Mouse (Mus musculus) lung, adult 2 months (tissue): Measurements from ENCODE around the gene Cfap70. TPM values are rescaled to one million over a fixed set of nuclear protein-coding genes. Genes with fewer than 3 reads are reported as not detected.
A peak's percentile ranks its signal among the peaks of the same experiment; 100 is the strongest.

Experiments
- DNase-seq: peaks from one replicate; pipeline ENCODE4 v3.0.0; 2022
- H3K4me1 ChIP-seq: fragments of 200-500 bp; 2 replicates; pipeline ENCODE4 v1.6.1; 2011; ENCODE audit warnings: low read length; ENCODE audit not compliant: control insufficient read depth, insufficient read depth
- H3K4me3 ChIP-seq: fragments of 200-500 bp; replicated peaks from 2 replicates; pipeline ENCODE3; 2011; ENCODE audit warnings: low read depth, mild to moderate bottlenecking, control low read depth, low read length; ENCODE audit errors: extremely low read depth
- CTCF ChIP-seq: fragments of 200-500 bp; IDR thresholded peaks from 2 replicates; pipeline ENCODE4 v1.5.1; 2011; ENCODE audit warnings: mild to moderate bottlenecking, low read length, control low read depth; ENCODE audit not compliant: insufficient read depth
- POLR2A ChIP-seq: fragments of 200-500 bp; IDR thresholded peaks from 2 replicates; pipeline ENCODE4 v1.6.1; 2011; ENCODE audit warnings: low read depth, mild to moderate bottlenecking, control low read depth, low read length, borderline replicate concordance; ENCODE audit errors: extremely low read depth
- WGBS: fragments of 180-500 bp; shearing (Covaris S2); methylation state at CpG from one replicate; pipeline ENCODE4 v1.1.7; 2018; 5-methylcytosine and 5-hydroxymethylcytosine counted together
- polyA plus RNA-seq: library from polyadenylated mRNA; depleted of rRNA; stranded (reverse); fragments of >200 nt; gene quantifications from 2 replicates; pipeline ENCODE4 v1.2.3, GENCODE M21; 2012

Cfap70 gene
- polyA plus RNA-seq, 1 experiment: 1.7 TPM

- Histone ChIP-seq H3K4me3 (peak overlapping the region; percentile 48), H3K4me1 (peaks cover 5% of the 10 kb centered on the region)
- DNase-seq: no peak
- WGBS: 12% methylated on average over 3 of the region's 3 CpGs
- no peak for TF ChIP-seq POLR2A
- no peak for TF ChIP-seq CTCF
Measured at GRCm38 (mm10) chr14:20478385-20478784, 26.4 kb upstream of the Cfap70 start.

DNA sequence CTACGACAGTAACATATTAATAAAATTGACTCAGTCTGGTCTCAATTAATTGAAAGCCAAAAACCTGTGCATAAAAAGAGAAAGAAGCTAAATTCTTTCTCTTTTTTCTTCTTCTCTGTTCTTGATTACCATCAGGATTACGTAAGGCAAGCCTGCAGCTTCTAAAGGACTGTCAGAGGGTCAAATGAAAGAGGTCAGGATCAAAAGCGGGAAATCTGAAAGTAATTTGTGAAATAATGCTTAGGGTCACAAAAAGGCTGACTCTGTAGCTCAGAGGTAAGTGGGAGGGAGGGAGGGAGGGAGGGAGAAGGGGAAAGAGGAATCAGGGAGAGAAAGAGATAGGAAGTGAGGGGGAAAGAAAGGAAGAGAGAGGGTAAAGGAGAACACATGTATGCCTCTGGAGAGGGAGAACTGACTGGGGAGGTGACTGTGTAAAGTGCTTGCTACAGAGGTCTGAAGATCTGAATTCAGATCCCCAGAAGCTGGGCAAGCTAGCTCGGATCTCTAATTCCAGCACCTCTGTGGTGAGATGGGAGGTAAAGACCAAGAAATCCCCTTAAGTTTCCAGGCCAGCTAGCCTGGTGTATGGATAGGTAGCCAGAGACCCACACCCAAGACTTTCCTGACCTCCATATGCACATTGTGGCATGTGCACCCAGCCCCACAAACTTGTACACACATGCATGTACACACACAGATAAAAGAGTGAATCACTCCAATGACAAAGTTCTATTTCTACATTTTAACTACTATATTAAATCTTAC lies 25.4 kb upstream of the Cfap70 start:
- peaks cover 5% of the 10 kb centered on the region for H3K4me1 ChIP-seq
- no peak overlapping the region for H3K4me3 ChIP-seq
- no peak for TF ChIP-seq POLR2A
- TF ChIP-seq CTCF: no peak
- WGBS: 68% methylated on average over 4 of the region's 4 CpGs
- DNase-seq: no peak

- no peaks in the 10 kb centered on the region for H3K4me1 ChIP-seq
- H3K4me3 ChIP-seq: no peak overlapping the region
- TF ChIP-seq POLR2A (no peak), CTCF (no peak)
- WGBS: 76% methylated on average over 14 of the region's 14 CpGs
- DNase-seq: no peak
Measured at GRCm38 (mm10) chr14:20460216-20460615, 8.2 kb upstream of the Cfap70 start.

DNA sequence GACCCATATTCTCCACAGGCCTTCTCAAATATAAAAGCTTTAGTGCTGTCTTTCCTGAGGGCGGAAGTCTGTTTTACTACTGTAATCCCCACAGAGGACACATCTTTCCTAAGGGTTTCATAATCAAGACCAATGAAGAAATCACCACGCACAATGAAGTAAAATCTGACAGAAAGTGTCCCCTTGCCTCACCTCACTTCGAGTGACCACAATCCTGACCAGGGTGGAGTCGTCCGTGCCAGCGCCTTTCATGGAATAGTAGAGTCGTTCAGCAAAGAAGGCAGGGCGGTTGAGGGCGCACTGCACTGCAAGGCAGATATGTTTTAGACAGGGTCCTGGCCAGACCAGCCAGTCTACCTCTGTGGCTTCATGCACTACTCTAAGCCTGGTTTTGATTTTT lies 6.4 kb upstream of the Cfap70 start:
- DNase-seq: no peak
- Histone ChIP-seq H3K4me1 (no peaks in the 10 kb centered on the region), H3K4me3 (no peak overlapping the region)
- TF ChIP-seq CTCF (no peak), POLR2A (no peak)
- 90% methylated on average over 9 of the region's 9 CpGs for WGBS

DNA sequence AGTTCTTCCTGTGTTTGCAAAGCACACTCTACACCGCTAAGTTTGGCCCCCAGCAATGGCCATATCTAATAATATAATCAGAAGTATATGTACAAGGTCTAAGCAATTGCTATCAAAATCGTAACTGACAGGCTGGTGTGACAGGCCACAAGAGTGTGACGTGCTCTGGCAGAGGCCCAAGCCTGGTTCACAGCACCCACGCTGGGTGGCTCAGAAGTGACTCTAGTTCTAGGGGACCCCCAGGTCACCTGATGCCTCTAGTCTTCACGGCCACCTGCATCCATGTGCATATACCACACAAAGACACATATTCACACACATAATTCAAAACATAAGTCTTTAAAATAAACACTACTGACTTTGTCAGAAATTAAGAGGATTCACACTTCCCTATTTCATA lies 903 bp upstream of the Cfap70 start:
- H3K4me3 ChIP-seq: no peak overlapping the region
- no peak for DNase-seq
- H3K4me1 ChIP-seq: no peaks in the 10 kb centered on the region
- WGBS: 90% methylated on average over 5 of the region's 5 CpGs
- TF ChIP-seq POLR2A (no peak), CTCF (no peak)

GRCm38 (mm10) chr14:20451302-20451701 lies 724 bp downstream of the Cfap70 start:
- H3K4me1 ChIP-seq: no peaks in the 10 kb centered on the region
- DNase-seq: no peak
- no peak overlapping the region for H3K4me3 ChIP-seq
- 7% methylated on average over 2 of the region's 2 CpGs for WGBS
- no peak for TF ChIP-seq CTCF
- no peak for TF ChIP-seq POLR2A

- DNase-seq: no peak
- 41% methylated on average over 12 of the region's 12 CpGs for WGBS
- no peak overlapping the region for H3K4me3 ChIP-seq
- no peaks in the 10 kb centered on the region for H3K4me1 ChIP-seq
- no peak for TF ChIP-seq POLR2A
- TF ChIP-seq CTCF: no peak
Measured at GRCm38 (mm10) chr14:20447209-20447608, 4.8 kb downstream of the Cfap70 start.

DNA sequence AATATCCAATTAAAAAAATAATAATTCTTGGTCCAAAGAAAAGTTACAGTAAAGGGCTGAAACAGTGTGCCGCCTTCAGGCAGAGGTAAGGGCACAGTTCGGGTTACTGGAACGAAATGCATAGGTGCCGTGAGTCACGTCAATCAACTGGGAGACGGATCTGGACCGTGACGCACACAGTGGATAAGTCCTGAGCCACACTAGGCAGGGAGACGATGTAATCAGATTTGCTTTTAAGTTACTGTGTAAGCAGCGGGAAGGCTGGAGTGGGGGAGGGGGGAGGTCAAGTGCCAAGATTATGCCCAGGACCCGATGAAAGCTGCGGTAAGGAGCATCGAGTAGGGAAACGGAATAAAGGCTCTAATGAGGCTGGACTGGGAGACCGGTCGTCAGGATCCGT lies 9.8 kb downstream of the Cfap70 start:
- 64% methylated on average over 17 of the region's 17 CpGs for WGBS
- Histone ChIP-seq H3K4me3 (no peak overlapping the region), H3K4me1 (no peaks in the 10 kb centered on the region)
- DNase-seq: no peak
- TF ChIP-seq POLR2A (no peak), CTCF (no peak)

DNA sequence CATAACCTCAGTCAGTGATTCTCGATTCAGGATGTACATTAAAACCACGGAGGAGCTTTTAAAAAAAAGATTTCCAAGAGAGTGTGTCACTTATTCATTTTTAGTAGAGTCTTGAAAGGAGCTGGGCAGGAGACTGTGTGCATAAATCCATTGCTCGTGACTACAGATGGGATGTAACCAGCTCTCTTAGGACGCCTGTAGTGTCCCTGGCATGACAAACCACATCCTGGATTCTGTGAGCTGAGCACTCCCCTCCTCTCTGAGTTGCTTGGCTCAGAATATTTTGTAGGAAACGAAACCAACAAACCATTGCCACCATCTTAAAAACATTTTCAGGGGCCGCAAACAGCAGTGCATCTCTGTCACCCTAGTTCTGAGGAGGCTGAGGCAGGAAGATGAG lies 15.1 kb downstream of the Cfap70 start:
- no peak for TF ChIP-seq CTCF
- 61% methylated on average over 6 of the region's 6 CpGs for WGBS
- no peak overlapping the region for H3K4me3 ChIP-seq
- no peak for DNase-seq
- H3K4me1 ChIP-seq: no peaks in the 10 kb centered on the region

DNA sequence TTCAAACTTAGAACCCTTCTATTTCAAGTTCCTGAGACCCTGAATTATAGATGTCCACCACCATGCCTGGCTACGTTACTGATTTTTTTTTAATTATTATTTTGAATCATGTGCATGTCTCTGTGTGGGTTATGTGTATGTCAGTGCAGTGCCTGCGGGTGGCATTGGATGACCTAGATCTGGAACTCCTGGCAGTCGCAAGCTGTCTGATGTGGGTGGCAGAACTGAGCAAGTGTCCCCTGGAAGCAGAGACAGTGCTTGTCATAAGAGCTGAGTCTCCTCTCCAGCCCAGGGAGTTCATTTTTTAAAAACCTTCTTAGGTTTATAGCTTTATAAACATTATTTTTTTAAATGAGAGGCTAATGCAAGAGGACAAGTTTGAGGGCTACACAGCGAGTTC lies 19.6 kb downstream of the Cfap70 start:
- no peak for DNase-seq
- Histone ChIP-seq H3K4me3 (no peak overlapping the region), H3K4me1 (no peaks in the 10 kb centered on the region)
- TF ChIP-seq CTCF: no peak
- TF ChIP-seq POLR2A: no peak
- 76% methylated on average over 4 of the region's 4 CpGs for WGBS

DNA sequence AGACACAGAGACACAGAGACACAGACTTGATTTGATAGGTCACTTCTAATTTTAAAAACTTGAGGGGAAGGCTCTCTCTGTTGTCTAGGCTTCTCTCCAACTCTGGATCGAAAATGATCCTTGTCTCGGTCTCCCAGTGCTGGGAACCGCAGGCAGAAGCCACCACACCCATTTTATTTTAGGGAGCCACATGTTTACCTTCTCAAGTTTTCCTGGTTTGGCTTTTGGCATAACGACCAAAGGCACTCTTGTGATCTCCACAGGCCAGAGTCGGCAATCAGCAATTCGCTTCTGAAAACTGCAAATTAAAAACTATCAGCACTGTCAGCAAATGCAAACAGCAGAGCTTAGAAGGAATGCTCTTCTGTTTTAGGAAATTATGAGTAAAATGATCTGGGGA lies 20.3 kb downstream of the Cfap70 start:
- TF ChIP-seq POLR2A (no peak), CTCF (no peak)
- WGBS: 40% methylated on average over 6 of the region's 6 CpGs
- Histone ChIP-seq H3K4me1 (no peaks in the 10 kb centered on the region), H3K4me3 (no peak overlapping the region)
- DNase-seq: no peak
